Mouse (Mus musculus) MEL (cell line): Measurements from ENCODE around the gene Slc45a1.

Experiments used
- MEF2A ChIP-seq: IDR thresholded peaks from 2 replicates; pipeline ENCODE4 v1.6.1; 2014; ENCODE audit warnings: low read depth, mild to moderate bottlenecking, inconsistent platforms, low read length, improper control_type of control experiment; ENCODE audit not compliant: poor library complexity, insufficient replicate concordance, severe bottlenecking; ENCODE audit errors: extremely low read depth
- POLR2A ChIP-seq, 2 experiments: IDR thresholded peaks; 2 replicates each; pipeline ENCODE4 v1.6.1; 2011 to 2012; ENCODE audit warnings: low read length in 2 of 2, mild to moderate bottlenecking in 2 of 2, control low read depth in 1 of 2, improper control_type of control experiment in 1 of 2, low read depth in 1 of 2, moderate library complexity in 1 of 2; ENCODE audit not compliant: control insufficient read depth in 1 of 2, insufficient read depth in 1 of 2, poor library complexity in 1 of 2

GRCm38 (mm10) chr4:150624933-150625332 is 27.0 kb downstream of the Slc45a1 start:
- TF ChIP-seq POLR2A (IDR thresholded peaks at IDR 0.05; ENCODE audit: control insufficient read depth in 1 of 2, insufficient read depth in 1 of 2, low read depth in 1 of 2, low read length in 2 of 2, poor library complexity in 1 of 2): no peak
- no peak for TF ChIP-seq MEF2A
